Mouse (Mus musculus) layer of hippocampus, adult 9-10 months (tissue): Measurements from ENCODE around the gene A030005L19Rik.
"Not testable (repeated sequence)": the region's sequence is repeated elsewhere in the genome, so short reads cannot be mapped to it uniquely, and the experiment has no call there.

Experiments
- DNase-seq: peaks from one replicate; pipeline ENCODE4 v3.0.0; 2022; ENCODE audit warnings: low spot score

A030005L19Rik gene

GRCm38 (mm10) chr1:82913025-82913424 is at the start of gene A030005L19Rik:
Gene A030005L19Rik (plus strand): TSS chr1:82913325.
- DNase-seq = no peak

- DNase-seq = no peak
Measured at GRCm38 (mm10) chr1:82870202-82870601, 42.9 kb upstream of the A030005L19Rik start.

- DNase-seq = no peak
Measured at GRCm38 (mm10) chr1:82879172-82879571, 34.0 kb upstream of the A030005L19Rik start.

GRCm38 (mm10) chr1:82880196-82880595 is 32.9 kb upstream of the A030005L19Rik start:
- no peak for DNase-seq

GRCm38 (mm10) chr1:82893269-82893668 is 19.9 kb upstream of the A030005L19Rik start:
- DNase-seq = no peak

GRCm38 (mm10) chr1:82900567-82900966 is 12.6 kb upstream of the A030005L19Rik start:
- no peak for DNase-seq

- no peak for DNase-seq
Measured at GRCm38 (mm10) chr1:82901201-82901600, 11.9 kb upstream of the A030005L19Rik start.

GRCm38 (mm10) chr1:82905886-82906285 is 7.2 kb upstream of the A030005L19Rik start:
- DNase-seq = no peak

GRCm38 (mm10) chr1:82913434-82913833 is 309 bp downstream of the A030005L19Rik start:
- not testable (repeated sequence) for DNase-seq

GRCm38 (mm10) chr1:82924650-82925049 is 11.5 kb downstream of the A030005L19Rik start, which contains the start of gene A030014E15Rik:
Gene A030014E15Rik (plus strand): TSS chr1:82924917.
- DNase-seq = no peak

- not testable (repeated sequence) for DNase-seq
Measured at GRCm38 (mm10) chr1:82930558-82930957, 17.4 kb downstream of the A030005L19Rik start.

- DNase-seq = not testable (repeated sequence)
Measured at GRCm38 (mm10) chr1:82931326-82931725, 18.2 kb downstream of the A030005L19Rik start, which contains the start of gene Gm6217. Gene Gm6217 (minus strand): TSS chr1:82931399.

- DNase-seq = no peak
Measured at GRCm38 (mm10) chr1:82938666-82939065, 25.5 kb downstream of the A030005L19Rik start.

- DNase-seq = not testable (repeated sequence)
Measured at GRCm38 (mm10) chr1:82942505-82942904, 29.4 kb downstream of the A030005L19Rik start.

- DNase-seq = not testable (repeated sequence)
Measured at GRCm38 (mm10) chr1:82943295-82943694, 30.2 kb downstream of the A030005L19Rik start, which contains the start of gene A030003K21Rik. Gene A030003K21Rik (minus strand): TSS chr1:82943388.

GRCm38 (mm10) chr1:82946029-82946428 is 32.9 kb downstream of the A030005L19Rik start:
- not testable (repeated sequence) for DNase-seq

- no peak for DNase-seq
Measured at GRCm38 (mm10) chr1:82948601-82949000, 35.5 kb downstream of the A030005L19Rik start.

- not testable (repeated sequence) for DNase-seq
Measured at GRCm38 (mm10) chr1:82955913-82956312, 42.8 kb downstream of the A030005L19Rik start, which contains the start of gene Gm7544. Gene Gm7544 (minus strand): TSS chr1:82956013.

GRCm38 (mm10) chr1:82959870-82960385 is 46.8 kb downstream of the A030005L19Rik start, which contains the start of gene Gm47955:
Gene Gm47955 (plus strand): TSS chr1:82960286.
- DNase-seq = no peak
